Mouse (Mus musculus) testis, adult 2 months (tissue): Measurements from ENCODE around the gene Dusp3. TPM values are rescaled to one million over a fixed set of nuclear protein-coding genes. Genes with fewer than 3 reads are reported as not detected.

Experiments used
- H3K27ac ChIP-seq: fragments of 200-500 bp; 2 replicates; pipeline ENCODE4 v1.5.1; 2012; ENCODE audit warnings: low read depth, low read length; ENCODE audit not compliant: control insufficient read depth, insufficient read depth
- H3K27me3 ChIP-seq: fragments of 200-500 bp; 2 replicates; pipeline ENCODE4 v1.6.1; 2012; ENCODE audit warnings: mild to moderate bottlenecking, low read length, moderate library complexity; ENCODE audit not compliant: control insufficient read depth, insufficient read depth
- H3K36me3 ChIP-seq: fragments of 200-500 bp; 2 replicates; pipeline ENCODE4 v1.6.1; 2012; ENCODE audit warnings: mild to moderate bottlenecking, low read length; ENCODE audit not compliant: control insufficient read depth, insufficient read depth
- H3K4me1 ChIP-seq: fragments of 200-500 bp; 2 replicates; pipeline ENCODE4 v1.6.1; 2012; ENCODE audit warnings: low read length; ENCODE audit not compliant: control insufficient read depth, insufficient read depth
- H3K4me3 ChIP-seq: fragments of 200-500 bp; 2 replicates; pipeline ENCODE4 v1.5.1; 2012; ENCODE audit warnings: low read depth, mild to moderate bottlenecking, low read length, moderate library complexity, mixed read lengths; ENCODE audit not compliant: control insufficient read depth
- CTCF ChIP-seq: fragments of 200-500 bp; IDR thresholded peaks from 2 replicates; pipeline ENCODE4 v1.5.1; 2012; ENCODE audit warnings: low read depth, mild to moderate bottlenecking, inconsistent platforms, low read length, moderate library complexity; ENCODE audit not compliant: control insufficient read depth, insufficient read depth, insufficient replicate concordance
- POLR2A ChIP-seq: fragments of 200-500 bp; IDR thresholded peaks from 2 replicates; pipeline ENCODE4 v1.6.1; 2012; ENCODE audit warnings: low read depth, mild to moderate bottlenecking, inconsistent platforms, low read length, moderate library complexity; ENCODE audit not compliant: control insufficient read depth
- polyA plus RNA-seq: library from polyadenylated mRNA; depleted of rRNA; stranded (reverse); fragments of >200 nt; gene quantifications from 2 replicates; pipeline ENCODE4 v1.2.3, GENCODE M21; 2012

Dusp3 gene
- polyA plus RNA-seq, 1 experiment = 266 TPM

DNA sequence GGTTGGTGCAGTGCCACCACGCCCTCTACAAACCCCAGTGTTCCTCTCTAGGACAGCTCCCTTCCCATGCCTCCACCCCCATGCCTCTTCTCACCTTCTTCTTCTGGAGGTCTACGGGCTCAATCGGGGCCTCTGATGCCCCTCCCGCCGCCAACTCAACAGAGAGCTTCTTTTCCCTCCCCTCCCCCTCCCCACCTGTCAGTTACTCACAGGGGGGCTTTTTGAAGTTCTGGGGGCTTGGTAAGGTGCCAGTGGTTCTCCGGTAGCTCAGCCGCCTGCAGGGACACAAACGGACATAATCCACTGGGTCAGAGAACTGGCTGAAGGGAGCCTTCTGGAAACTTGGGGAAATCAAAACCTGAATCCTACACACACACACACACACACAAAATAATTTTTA lies 24.7 kb upstream of the Dusp3 start:
- no peaks in the 10 kb centered on the region for H3K27me3 ChIP-seq
- TF ChIP-seq POLR2A (no peak), CTCF (no peak)
- H3K36me3 ChIP-seq = no peaks in the 10 kb centered on the region

GRCm38 (mm10) chr11:102010140-102010539 lies 23.3 kb upstream of the Dusp3 start:
- no peaks in the 10 kb centered on the region for H3K36me3 ChIP-seq
- no peaks in the 10 kb centered on the region for H3K27me3 ChIP-seq
- no peak overlapping the region for H3K4me3 ChIP-seq
- TF ChIP-seq CTCF (no peak), POLR2A (no peak)
- H3K4me1 ChIP-seq = no peaks in the 10 kb centered on the region
- H3K27ac ChIP-seq = no peak overlapping the region

More for the DNA sequence above, 24.7 kb upstream of the Dusp3 start:
- Histone ChIP-seq H3K4me1 (no peaks in the 10 kb centered on the region), H3K4me3 (no peak overlapping the region), H3K27ac (no peak overlapping the region)

GRCm38 (mm10) chr11:102008954-102009637 lies 22.3 kb upstream of the Dusp3 start:
- TF ChIP-seq POLR2A (no peak), CTCF (no peak)
- Histone ChIP-seq H3K4me3 (no peak overlapping the region), H3K36me3 (no peaks in the 10 kb centered on the region), H3K27ac (no peak overlapping the region), H3K27me3 (no peaks in the 10 kb centered on the region), H3K4me1 (no peaks in the 10 kb centered on the region)

DNA sequence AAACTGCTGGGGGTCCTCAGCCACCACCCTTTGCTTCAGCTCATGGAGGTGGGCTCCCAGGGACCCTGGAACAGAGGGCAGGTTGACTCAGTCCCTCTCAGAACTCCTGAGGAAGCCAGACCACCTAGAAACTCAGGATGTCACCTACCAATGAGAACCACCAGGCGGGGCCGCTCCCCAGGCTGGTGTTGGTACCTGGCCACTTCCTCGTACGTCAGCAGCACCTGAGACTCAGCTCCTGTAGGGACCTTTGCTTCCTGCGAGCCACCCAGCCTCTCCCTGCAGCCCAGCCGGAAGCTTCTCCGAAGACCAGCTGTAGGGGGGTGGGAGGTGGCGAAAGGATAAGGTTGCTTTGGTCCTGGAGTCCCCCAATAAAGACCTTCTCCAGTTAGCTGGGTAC lies 21.6 kb upstream of the Dusp3 start:
- Histone ChIP-seq H3K4me3 (no peak overlapping the region), H3K4me1 (no peaks in the 10 kb centered on the region), H3K36me3 (no peaks in the 10 kb centered on the region), H3K27me3 (no peaks in the 10 kb centered on the region), H3K27ac (no peak overlapping the region)
- no peak for TF ChIP-seq POLR2A
- TF ChIP-seq CTCF = no peak

DNA sequence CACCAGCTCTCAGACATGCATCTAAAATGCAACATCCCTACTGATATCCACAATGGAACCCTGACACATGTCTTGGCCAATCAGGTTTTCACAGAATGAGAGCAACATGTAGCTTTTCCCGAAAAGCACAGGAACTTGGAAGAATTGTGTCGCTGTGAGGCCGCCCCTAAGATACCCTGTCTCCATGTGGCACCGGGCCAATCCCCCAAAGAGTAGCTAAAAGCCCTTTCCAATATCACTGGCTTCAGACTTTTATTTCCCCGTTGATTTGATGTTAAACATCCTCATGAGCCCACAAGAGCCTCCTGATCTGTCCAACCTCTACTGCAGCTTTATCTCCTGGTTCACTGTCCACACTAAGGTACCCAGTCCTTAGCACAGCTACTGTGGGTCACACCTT lies 19.9 kb upstream of the Dusp3 start:
- Histone ChIP-seq H3K4me3 (no peak overlapping the region), H3K4me1 (no peaks in the 10 kb centered on the region), H3K36me3 (no peaks in the 10 kb centered on the region), H3K27ac (no peak overlapping the region), H3K27me3 (no peaks in the 10 kb centered on the region)
- TF ChIP-seq CTCF (no peak), POLR2A (no peak)

DNA sequence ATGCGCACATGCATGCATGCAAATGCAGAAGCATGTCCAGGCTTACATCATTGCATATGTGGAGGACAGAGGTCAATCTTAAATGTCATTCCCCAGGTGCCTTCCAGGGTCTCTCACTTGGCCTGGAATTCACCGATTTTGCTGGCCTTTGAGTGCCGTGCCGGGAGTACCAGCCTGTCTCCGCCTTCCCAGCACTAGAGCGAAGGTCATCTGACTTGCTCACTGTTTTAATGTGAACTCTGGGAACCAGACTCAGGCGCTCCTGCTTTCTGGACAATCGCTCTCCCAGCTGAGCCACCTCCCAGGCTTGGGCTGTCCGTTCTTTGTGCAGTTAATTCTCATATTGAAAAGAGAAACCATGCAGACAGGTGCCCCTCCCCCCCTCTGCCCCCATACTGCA lies 19.5 kb upstream of the Dusp3 start:
- no peaks in the 10 kb centered on the region for H3K27me3 ChIP-seq
- TF ChIP-seq CTCF = no peak
- TF ChIP-seq POLR2A = no peak
- no peak overlapping the region for H3K4me3 ChIP-seq
- H3K36me3 ChIP-seq = no peaks in the 10 kb centered on the region
- no peaks in the 10 kb centered on the region for H3K4me1 ChIP-seq
- no peak overlapping the region for H3K27ac ChIP-seq

- Histone ChIP-seq H3K4me1 (no peaks in the 10 kb centered on the region), H3K27ac (no peak overlapping the region), H3K36me3 (no peaks in the 10 kb centered on the region), H3K4me3 (no peak overlapping the region), H3K27me3 (no peaks in the 10 kb centered on the region)
- TF ChIP-seq CTCF = peak; percentile 82; the same call in 1 of the 2 replicates
- no peak for TF ChIP-seq POLR2A
These were observed 17.4 kb upstream of the Dusp3 start for GRCm38 (mm10) chr11:102004251-102004650.

GRCm38 (mm10) chr11:101999466-101999865 lies 12.7 kb upstream of the Dusp3 start:
- Histone ChIP-seq H3K4me3 (no peak overlapping the region), H3K36me3 (no peaks in the 10 kb centered on the region), H3K27me3 (no peaks in the 10 kb centered on the region), H3K4me1 (no peaks in the 10 kb centered on the region), H3K27ac (no peak overlapping the region)
- TF ChIP-seq CTCF (no peak), POLR2A (no peak)

GRCm38 (mm10) chr11:101998258-101998657 lies 11.4 kb upstream of the Dusp3 start:
- no peaks in the 10 kb centered on the region for H3K27me3 ChIP-seq
- no peak overlapping the region for H3K27ac ChIP-seq
- H3K4me1 ChIP-seq = no peaks in the 10 kb centered on the region
- TF ChIP-seq CTCF = no peak
- TF ChIP-seq POLR2A = no peak
- H3K36me3 ChIP-seq = no peaks in the 10 kb centered on the region
- no peak overlapping the region for H3K4me3 ChIP-seq
